Mouse (Mus musculus) embryonic facial prominence, embryonic 13.5 days (tissue): ENCODE measurements around the gene Col26a1. TPM values are rescaled to one million over a fixed set of nuclear protein-coding genes. Genes with fewer than 3 reads are reported as not detected.
A peak's percentile ranks its signal among the peaks of the same experiment; 100 is the strongest.

Experiments
- ATAC-seq: fragments of 200-750 bp; cut with Nextera tagmentation; 2 replicates; pipeline ENCODE4 v1.8.0; 2017; ENCODE audit warnings: low read depth; ENCODE audit not compliant: insufficient number of reproducible peaks, insufficient read depth, low FRiP score, low TSS enrichment
- H3K27ac ChIP-seq: fragments of 300-500 bp; sonication (generic); 2 replicates; pipeline ENCODE4 v1.5.1; 2015; ENCODE audit warnings: moderate library complexity, mild to moderate bottlenecking, inconsistent platforms
- H3K27me3 ChIP-seq: fragments of 300-500 bp; sonication (generic); 2 replicates; pipeline ENCODE4 v1.6.1; 2015; ENCODE audit warnings: mild to moderate bottlenecking, inconsistent platforms
- H3K36me3 ChIP-seq: fragments of 300-500 bp; sonication (generic); 2 replicates; pipeline ENCODE4 v1.6.1; 2015; ENCODE audit warnings: mild to moderate bottlenecking, inconsistent platforms
- H3K4me1 ChIP-seq: fragments of 300-500 bp; sonication (generic); 2 replicates; pipeline ENCODE4 v1.6.1; 2015; ENCODE audit warnings: inconsistent platforms
- H3K4me2 ChIP-seq: fragments of 300-500 bp; sonication (generic); 2 replicates; pipeline ENCODE4 v1.6.1; 2015; ENCODE audit warnings: moderate library complexity, mild to moderate bottlenecking, inconsistent platforms
- H3K4me3 ChIP-seq: fragments of 300-500 bp; sonication (generic); 2 replicates; pipeline ENCODE4 v1.5.1; 2015; ENCODE audit warnings: mild to moderate bottlenecking, inconsistent platforms
- H3K9ac ChIP-seq: fragments of 300-500 bp; sonication (generic); 2 replicates; pipeline ENCODE4 v1.6.1; 2015; ENCODE audit warnings: mild to moderate bottlenecking, inconsistent platforms
- H3K9me3 ChIP-seq: fragments of 300-500 bp; sonication (generic); 2 replicates; pipeline ENCODE4 v1.6.1; 2016; ENCODE audit warnings: inconsistent platforms
- WGBS: fragments of 180-500 bp; shearing (Covaris S2); methylation state at CpG from one replicate; pipeline ENCODE4 v1.1.7; 2015; ENCODE audit warnings: mixed read lengths; 5-methylcytosine and 5-hydroxymethylcytosine counted together
- polyA plus RNA-seq: library from polyadenylated mRNA; unstranded; fragments of >200 nt; fragmentation: Nextera tagmentation; extraction: Ambion mirVana; gene quantifications from 2 replicates; pipeline ENCODE4 v1.2.1, GENCODE M21; 2015

Gene Col26a1
- polyA plus RNA-seq, 1 experiment from 2014 or later, result 319 TPM

- Histone ChIP-seq H3K9ac (0 out of 2 replicates have a peak overlapping the region, but pooled peaks have one; percentile 28), H3K9me3 (no peaks in the 10 kb centered on the region), H3K27me3 (no peaks in the 10 kb centered on the region), H3K27ac (peak overlapping the region; percentile 76), H3K4me3 (no peak overlapping the region), H3K4me1 (peaks cover 38% of the 10 kb centered on the region), H3K4me2 (no peak overlapping the region), H3K36me3 (peaks cover 64% of the 10 kb centered on the region)
- WGBS, result 24% methylated on average over 5 of the region's 5 CpGs
- no peak for ATAC-seq
Measured at GRCm38 (mm10) chr5:136843930-136844329, 39.1 kb downstream of the Col26a1 start.

- Histone ChIP-seq H3K4me3 (no peak overlapping the region), H3K4me2 (no peak overlapping the region), H3K36me3 (peaks cover 61% of the 10 kb centered on the region), H3K4me1 (peaks cover 28% of the 10 kb centered on the region), H3K27ac (peak overlapping the region; percentile 48), H3K27me3 (no peaks in the 10 kb centered on the region), H3K9me3 (no peaks in the 10 kb centered on the region), H3K9ac (no peak overlapping the region)
- ATAC-seq, result no peak
- WGBS, result 9% methylated on average over 8 of the region's 8 CpGs
Measured at GRCm38 (mm10) chr5:136840036-136840435, 43.0 kb downstream of the Col26a1 start.

GRCm38 (mm10) chr5:136833053-136833452 is 50.0 kb downstream of the Col26a1 start:
- Histone ChIP-seq H3K4me3 (no peak overlapping the region), H3K27me3 (no peaks in the 10 kb centered on the region), H3K27ac (no peak overlapping the region), H3K4me2 (no peak overlapping the region), H3K9ac (no peak overlapping the region), H3K4me1 (0 out of 2 replicates have a peak, but pooled peaks cover 2% of the 10 kb centered on the region), H3K36me3 (peaks cover 83% of the 10 kb centered on the region), H3K9me3 (no peaks in the 10 kb centered on the region)
- no peak for ATAC-seq
- WGBS, result 91% methylated on average over 3 of the region's 3 CpGs

GRCm38 (mm10) chr5:136830156-136830555 is 52.9 kb downstream of the Col26a1 start:
- no peaks in the 10 kb centered on the region for H3K27me3 ChIP-seq
- H3K36me3 ChIP-seq, result peaks cover 74% of the 10 kb centered on the region
- H3K9me3 ChIP-seq, result no peaks in the 10 kb centered on the region
- no peak overlapping the region for H3K9ac ChIP-seq
- no peak overlapping the region for H3K4me3 ChIP-seq
- WGBS, result 69% methylated on average over 3 of the region's 3 CpGs
- H3K4me1 ChIP-seq, result no peaks in the 10 kb centered on the region
- ATAC-seq, result no peak
- H3K27ac ChIP-seq, result no peak overlapping the region
- no peak overlapping the region for H3K4me2 ChIP-seq

- H3K9ac ChIP-seq, result no peak overlapping the region
- no peak for ATAC-seq
- no peaks in the 10 kb centered on the region for H3K27me3 ChIP-seq
- peaks cover 54% of the 10 kb centered on the region for H3K36me3 ChIP-seq
- peaks cover 7% of the 10 kb centered on the region; the same call in 1 of the 2 replicates for H3K9me3 ChIP-seq
- H3K4me1 ChIP-seq, result peaks cover 5% of the 10 kb centered on the region; the same call in 1 of the 2 replicates
- 88% methylated on average over 8 of the region's 8 CpGs for WGBS
- H3K4me3 ChIP-seq, result no peak overlapping the region
- H3K27ac ChIP-seq, result no peak overlapping the region
- H3K4me2 ChIP-seq, result no peak overlapping the region
Measured at GRCm38 (mm10) chr5:136821971-136822370, 61.0 kb downstream of the Col26a1 start.

GRCm38 (mm10) chr5:136820911-136821310 is 62.1 kb downstream of the Col26a1 start:
- Histone ChIP-seq H3K27ac (no peak overlapping the region), H3K4me3 (no peak overlapping the region), H3K27me3 (no peaks in the 10 kb centered on the region), H3K36me3 (peaks cover 60% of the 10 kb centered on the region), H3K4me2 (no peak overlapping the region), H3K9ac (no peak overlapping the region), H3K4me1 (peaks cover 5% of the 10 kb centered on the region; the same call in 1 of the 2 replicates), H3K9me3 (peaks cover 7% of the 10 kb centered on the region; the same call in 1 of the 2 replicates)
- ATAC-seq, result no peak
- WGBS, result 91% methylated on average over 2 of the region's 2 CpGs

GRCm38 (mm10) chr5:136819686-136820085 is 63.3 kb downstream of the Col26a1 start:
- no peak overlapping the region for H3K9ac ChIP-seq
- peaks cover 60% of the 10 kb centered on the region for H3K36me3 ChIP-seq
- peak overlapping the region; percentile 18; the same call in 1 of the 2 replicates for H3K27ac ChIP-seq
- no peak overlapping the region for H3K4me2 ChIP-seq
- 81% methylated on average over 11 of the region's 11 CpGs for WGBS
- peaks cover 12% of the 10 kb centered on the region for H3K9me3 ChIP-seq
- H3K4me1 ChIP-seq, result peaks cover 5% of the 10 kb centered on the region; the same call in 1 of the 2 replicates
- no peaks in the 10 kb centered on the region for H3K27me3 ChIP-seq
- no peak overlapping the region for H3K4me3 ChIP-seq
- no peak for ATAC-seq

- Histone ChIP-seq H3K27me3 (no peaks in the 10 kb centered on the region), H3K36me3 (peaks cover 29% of the 10 kb centered on the region), H3K9me3 (peaks cover 5% of the 10 kb centered on the region), H3K27ac (peak overlapping the region; percentile 92), H3K4me2 (peak overlapping the region; percentile 56), H3K4me3 (peak overlapping the region; percentile 26), H3K9ac (peak overlapping the region; percentile 57), H3K4me1 (peaks cover 39% of the 10 kb centered on the region)
- WGBS, result 26% methylated on average over 30 of the region's 30 CpGs
- ATAC-seq, result peak; percentile 38; the same call in 1 of the 2 replicates
Measured at GRCm38 (mm10) chr5:136810539-136811374, 72.3 kb downstream of the Col26a1 start.

GRCm38 (mm10) chr5:136806379-136807056 is 76.5 kb downstream of the Col26a1 start:
- peak overlapping the region; percentile 82 for H3K27ac ChIP-seq
- no peaks in the 10 kb centered on the region for H3K27me3 ChIP-seq
- 35% methylated on average over 16 of the region's 16 CpGs for WGBS
- H3K9ac ChIP-seq, result no peak overlapping the region
- ATAC-seq, result no peak
- no peaks in the 10 kb centered on the region for H3K36me3 ChIP-seq
- H3K9me3 ChIP-seq, result no peaks in the 10 kb centered on the region
- H3K4me1 ChIP-seq, result peaks cover 74% of the 10 kb centered on the region
- H3K4me3 ChIP-seq, result no peak overlapping the region
- H3K4me2 ChIP-seq, result peak overlapping the region; percentile 16; the same call in 1 of the 2 replicates

GRCm38 (mm10) chr5:136805019-136805418 is 78.0 kb downstream of the Col26a1 start:
- no peaks in the 10 kb centered on the region for H3K36me3 ChIP-seq
- peak overlapping the region; percentile 82 for H3K27ac ChIP-seq
- H3K4me3 ChIP-seq, result no peak overlapping the region
- H3K9me3 ChIP-seq, result no peaks in the 10 kb centered on the region
- H3K27me3 ChIP-seq, result no peaks in the 10 kb centered on the region
- H3K9ac ChIP-seq, result no peak overlapping the region
- H3K4me2 ChIP-seq, result no peak overlapping the region
- no peak for ATAC-seq
- H3K4me1 ChIP-seq, result peaks cover 61% of the 10 kb centered on the region
- WGBS, result 63% methylated on average over 6 of the region's 6 CpGs

- Histone ChIP-seq H3K4me2 (peak overlapping the region; percentile 16; the same call in 1 of the 2 replicates), H3K27me3 (no peaks in the 10 kb centered on the region), H3K9me3 (no peaks in the 10 kb centered on the region), H3K9ac (0 out of 2 replicates have a peak overlapping the region, but pooled peaks have one; percentile 21), H3K27ac (peak overlapping the region; percentile 82), H3K4me1 (peaks cover 59% of the 10 kb centered on the region), H3K4me3 (no peak overlapping the region), H3K36me3 (peaks cover 6% of the 10 kb centered on the region; the same call in 1 of the 2 replicates)
- no peak for ATAC-seq
- WGBS, result 52% methylated on average over 1 of the region's 1 CpGs
Measured at GRCm38 (mm10) chr5:136804246-136804645, 78.8 kb downstream of the Col26a1 start.
